Mouse (Mus musculus): Measurements from ENCODE around the gene E2f7. TPM values are rescaled to one million over a fixed set of nuclear protein-coding genes. Genes with fewer than 3 reads are reported as not detected.
A peak's percentile ranks its signal among the peaks of the same experiment; 100 is the strongest.

E2f7 gene
- polyA plus RNA-seq, 1 experiment from 2014 or later, result 15.8 TPM

GRCm38 (mm10) chr10:110781772-110782171, 36.5 kb downstream of the E2f7 start:
- Histone ChIP-seq H3K4me1 (no peaks in the 10 kb centered on the region), H3K9me3 (no peaks in the 10 kb centered on the region), H3K27ac (replicated peaks) (no peak overlapping the region), H3K36me3 (peaks cover 87% of the 10 kb centered on the region), H3K9ac (no peak overlapping the region), H3K4me2 (no peak overlapping the region), H3K27me3 (replicated peaks) (no peaks in the 10 kb centered on the region), H3K4me3 (no peak overlapping the region)
- no peak for ATAC-seq (ENCODE audit: extremely low read depth, insufficient number of reproducible peaks, low FRiP score, low TSS enrichment)
- 91% methylated on average over 14 of the region's 14 CpGs for WGBS

- Histone ChIP-seq H3K9ac (no peak overlapping the region), H3K27ac (replicated peaks) (no peak overlapping the region), H3K4me1 (no peaks in the 10 kb centered on the region), H3K9me3 (no peaks in the 10 kb centered on the region), H3K4me2 (no peak overlapping the region), H3K4me3 (no peak overlapping the region), H3K27me3 (replicated peaks) (no peaks in the 10 kb centered on the region), H3K36me3 (peaks cover 88% of the 10 kb centered on the region)
- ATAC-seq (ENCODE audit: extremely low read depth, insufficient number of reproducible peaks, low FRiP score, low TSS enrichment), result no peak
- 77% methylated on average over 10 of the region's 10 CpGs for WGBS
These were observed 37.4 kb downstream of the E2f7 start for GRCm38 (mm10) chr10:110782655-110783054.

- WGBS, result 62% methylated on average over 12 of the region's 12 CpGs
These were observed 43.0 kb downstream of the E2f7 start for GRCm38 (mm10) chr10:110788049-110788752.

GRCm38 (mm10) chr10:110789683-110790082, 44.4 kb downstream of the E2f7 start:
- H3K27ac ChIP-seq (replicated peaks), result no peak overlapping the region
- no peak overlapping the region for H3K4me2 ChIP-seq
- no peak overlapping the region for H3K4me3 ChIP-seq
- H3K27me3 ChIP-seq (replicated peaks), result no peaks in the 10 kb centered on the region
- peaks cover 22% of the 10 kb centered on the region for H3K36me3 ChIP-seq
- H3K4me1 ChIP-seq, result peaks cover 3% of the 10 kb centered on the region; the same call in 1 of the 2 replicates
- 89% methylated on average over 8 of the region's 8 CpGs for WGBS
- no peak overlapping the region for H3K9ac ChIP-seq
- ATAC-seq (ENCODE audit: extremely low read depth, insufficient number of reproducible peaks, low FRiP score, low TSS enrichment), result no peak
- H3K9me3 ChIP-seq, result no peaks in the 10 kb centered on the region

More at GRCm38 (mm10) chr10:110788049-110788752, 43.0 kb downstream of the E2f7 start:
- Histone ChIP-seq H3K9me3 (no peaks in the 10 kb centered on the region), H3K36me3 (peaks cover 34% of the 10 kb centered on the region), H3K4me2 (no peak overlapping the region), H3K27ac (replicated peaks) (no peak overlapping the region), H3K4me1 (no peaks in the 10 kb centered on the region), H3K9ac (no peak overlapping the region), H3K4me3 (no peak overlapping the region), H3K27me3 (replicated peaks) (no peaks in the 10 kb centered on the region)
- no peak for ATAC-seq (ENCODE audit: extremely low read depth, insufficient number of reproducible peaks, low FRiP score, low TSS enrichment)

GRCm38 (mm10) chr10:110793150-110793787, 48.0 kb downstream of the E2f7 start:
- H3K9ac ChIP-seq, result no peak overlapping the region
- no peaks in the 10 kb centered on the region for H3K36me3 ChIP-seq
- H3K27me3 ChIP-seq (replicated peaks), result no peaks in the 10 kb centered on the region
- peaks cover 16% of the 10 kb centered on the region for H3K4me1 ChIP-seq
- H3K9me3 ChIP-seq, result no peaks in the 10 kb centered on the region
- H3K4me2 ChIP-seq, result no peak overlapping the region
- 45% methylated on average over 8 of the region's 8 CpGs for WGBS
- no peak overlapping the region for H3K27ac ChIP-seq (replicated peaks)
- no peak overlapping the region for H3K4me3 ChIP-seq
- no peak for ATAC-seq (ENCODE audit: extremely low read depth, insufficient number of reproducible peaks, low FRiP score, low TSS enrichment)

- H3K9ac ChIP-seq, result peak overlapping the region; percentile 51; the same call in 1 of the 2 replicates
- no peaks in the 10 kb centered on the region for H3K27me3 ChIP-seq (replicated peaks)
- H3K27ac ChIP-seq (replicated peaks), result peak overlapping the region; percentile 70; the same call in 1 of the 2 replicates
- H3K36me3 ChIP-seq, result no peaks in the 10 kb centered on the region
- H3K4me3 ChIP-seq, result peak overlapping the region; percentile 23; the same call in 1 of the 2 replicates
- peaks cover 16% of the 10 kb centered on the region for H3K4me1 ChIP-seq
- no peak for ATAC-seq (ENCODE audit: extremely low read depth, insufficient number of reproducible peaks, low FRiP score, low TSS enrichment)
- 17% methylated on average over 12 of the region's 12 CpGs for WGBS
- peak overlapping the region; percentile 54 for H3K4me2 ChIP-seq
- no peaks in the 10 kb centered on the region for H3K9me3 ChIP-seq
These were observed 49.4 kb downstream of the E2f7 start for GRCm38 (mm10) chr10:110794564-110795205.

GRCm38 (mm10) chr10:110795206-110795796, 50.1 kb downstream of the E2f7 start:
- no peak for ATAC-seq (ENCODE audit: extremely low read depth, insufficient number of reproducible peaks, low FRiP score, low TSS enrichment)
- WGBS, result 50% methylated on average over 9 of the region's 9 CpGs
- H3K27ac ChIP-seq (replicated peaks), result peak overlapping the region; percentile 70

GRCm38 (mm10) chr10:110801296-110801695, 56.1 kb downstream of the E2f7 start:
- Histone ChIP-seq H3K4me1 (peaks cover 10% of the 10 kb centered on the region), H3K4me3 (no peak overlapping the region), H3K9me3 (no peaks in the 10 kb centered on the region), H3K27me3 (replicated peaks) (no peaks in the 10 kb centered on the region), H3K27ac (replicated peaks) (no peak overlapping the region), H3K9ac (no peak overlapping the region), H3K36me3 (no peaks in the 10 kb centered on the region), H3K4me2 (no peak overlapping the region)
- ATAC-seq (ENCODE audit: extremely low read depth, insufficient number of reproducible peaks, low FRiP score, low TSS enrichment), result no peak
- 83% methylated on average over 3 of the region's 3 CpGs for whole genome bisulfite sequencing

More at GRCm38 (mm10) chr10:110795206-110795796, 50.1 kb downstream of the E2f7 start:
- Histone ChIP-seq H3K4me2 (peak overlapping the region; percentile 54), H3K4me3 (no peak overlapping the region), H3K4me1 (peaks cover 16% of the 10 kb centered on the region), H3K9ac (no peak overlapping the region), H3K27me3 (replicated peaks) (no peaks in the 10 kb centered on the region), H3K9me3 (no peaks in the 10 kb centered on the region), H3K36me3 (no peaks in the 10 kb centered on the region)

- Histone ChIP-seq H3K4me3 (no peak overlapping the region), H3K4me1 (peaks cover 10% of the 10 kb centered on the region), H3K27ac (replicated peaks) (no peak overlapping the region), H3K4me2 (no peak overlapping the region), H3K27me3 (replicated peaks) (no peaks in the 10 kb centered on the region), H3K36me3 (no peaks in the 10 kb centered on the region), H3K9ac (no peak overlapping the region), H3K9me3 (no peaks in the 10 kb centered on the region)
- WGBS, result 79% methylated on average over 11 of the region's 11 CpGs
- ATAC-seq (ENCODE audit: extremely low read depth, insufficient number of reproducible peaks, low FRiP score, low TSS enrichment), result no peak
These were observed 59.2 kb downstream of the E2f7 start for GRCm38 (mm10) chr10:110804279-110805024.

- no peak for ATAC-seq (ENCODE audit: extremely low read depth, insufficient number of reproducible peaks, low FRiP score, low TSS enrichment)
- Histone ChIP-seq H3K27ac (replicated peaks) (no peak overlapping the region), H3K4me1 (peaks cover 10% of the 10 kb centered on the region), H3K9ac (no peak overlapping the region), H3K9me3 (no peaks in the 10 kb centered on the region), H3K27me3 (replicated peaks) (no peaks in the 10 kb centered on the region), H3K36me3 (no peaks in the 10 kb centered on the region), H3K4me2 (no peak overlapping the region), H3K4me3 (no peak overlapping the region)
- WGBS, result 51% methylated on average over 5 of the region's 5 CpGs
These were observed 59.9 kb downstream of the E2f7 start for GRCm38 (mm10) chr10:110805025-110805740.

Measured in heart, embryonic 13.5 days (tissue).